Mouse (Mus musculus) myocyte (in vitro differentiated cells): Measurements from ENCODE around the gene Megf6.

Experiments
- E2F4 ChIP-seq: IDR thresholded peaks from one replicate; pipeline ENCODE4 v1.6.1; 2011; ENCODE audit warnings: mild to moderate bottlenecking, control low read depth, moderate library complexity; ENCODE audit not compliant: insufficient read depth
- MYOD1 ChIP-seq, 3 experiments: IDR thresholded peaks; one replicate each; pipeline ENCODE4 v1.6.1; 2011; ENCODE audit warnings: control low read depth in 2 of 3, low read depth in 2 of 3, mild to moderate bottlenecking in 2 of 3, moderate library complexity in 1 of 3; ENCODE audit not compliant: insufficient read length in 2 of 3, control insufficient read depth in 1 of 3
- MYOG ChIP-seq, 3 experiments: IDR thresholded peaks; one replicate each; pipeline ENCODE4 v1.6.1; 2011; ENCODE audit warnings: control low read depth in 2 of 3, low read depth in 2 of 3, mild to moderate bottlenecking in 2 of 3; ENCODE audit not compliant: insufficient read length in 2 of 3, control insufficient read depth in 1 of 3, insufficient read depth in 1 of 3
- POLR2A ChIP-seq: IDR thresholded peaks from one replicate; pipeline ENCODE4 v1.6.1; 2011; ENCODE audit warnings: low read depth, mild to moderate bottlenecking, control low read depth, moderate library complexity; ENCODE audit not compliant: insufficient read length
- SRF ChIP-seq: IDR thresholded peaks from one replicate; pipeline ENCODE4 v1.6.1; 2011; ENCODE audit warnings: low read depth; ENCODE audit not compliant: control insufficient read depth, insufficient read length
- TCF12 ChIP-seq: IDR thresholded peaks from one replicate; pipeline ENCODE4 v1.6.1; 2011; ENCODE audit warnings: mild to moderate bottlenecking, control low read depth; ENCODE audit not compliant: poor library complexity, insufficient read depth, severe bottlenecking
- USF1 ChIP-seq: IDR thresholded peaks from one replicate; pipeline ENCODE4 v1.6.1; 2011; ENCODE audit warnings: low read depth, mild to moderate bottlenecking, control low read depth, moderate library complexity

DNA sequence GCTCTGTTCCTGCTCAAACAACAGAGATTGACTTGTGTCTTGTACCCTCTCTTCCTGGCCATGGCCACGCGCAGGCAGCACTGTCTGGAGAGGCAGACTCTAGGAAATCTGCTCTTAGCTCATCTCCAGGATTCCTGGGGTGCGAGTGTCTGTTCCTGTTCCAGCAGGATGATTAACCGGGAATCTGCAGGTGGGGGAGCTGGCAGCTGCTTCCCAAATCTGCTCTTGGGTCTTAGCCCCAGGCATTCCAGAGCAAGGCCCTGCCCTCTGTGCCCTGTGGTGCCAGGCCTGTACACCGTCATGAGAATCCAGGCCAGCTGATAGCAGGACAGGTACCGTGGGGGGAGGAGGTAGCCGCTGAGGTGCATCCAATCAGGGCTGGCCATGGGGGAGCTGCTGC is 34.0 kb downstream of the Megf6 start:
- TF ChIP-seq E2F4 (no peak), POLR2A (no peak), TCF12 (no peak), USF1 (no peak), SRF (no peak), MYOD1 (IDR thresholded peaks at IDR 0.05; ENCODE audit: control insufficient read depth in 1 of 3, insufficient read length in 2 of 3, low read depth in 2 of 3) (no peak), MYOG (IDR thresholded peaks at IDR 0.05; ENCODE audit: control insufficient read depth in 1 of 3, insufficient read depth in 1 of 3, insufficient read length in 2 of 3, low read depth in 2 of 3) (no peak)
